Mouse (Mus musculus): ENCODE data around the gene Epop. TPM values are rescaled to one million over a fixed set of nuclear protein-coding genes. Genes with fewer than 3 reads are reported as not detected.

Epop gene
- total RNA-seq (2014; fragmentation: Nextera tagmentation) (2.6 and 2.9 TPM in 2 replicates), total RNA-seq (2017) (0.61 and 2.6 TPM in 2 replicates)

GRCm38 (mm10) chr11:97629576-97629975 lies at the start of gene Epop:
Gene Epop (minus strand): TSS chr11:97629702.
- ATAC-seq (replicated peaks; ENCODE audit: low FRiP score, low TSS enrichment, poor library complexity, severe bottlenecking): peak; percentile 77

GRCm38 (mm10) chr11:97678301-97678700 lies 48.8 kb upstream of the Epop start:
- ATAC-seq (replicated peaks; ENCODE audit: low FRiP score, low TSS enrichment, poor library complexity, severe bottlenecking): no peak

GRCm38 (mm10) chr11:97677842-97678241 lies 48.3 kb upstream of the Epop start:
- ATAC-seq (replicated peaks; ENCODE audit: low FRiP score, low TSS enrichment, poor library complexity, severe bottlenecking): no peak

GRCm38 (mm10) chr11:97677381-97677780 lies 47.9 kb upstream of the Epop start:
- ATAC-seq (replicated peaks; ENCODE audit: low FRiP score, low TSS enrichment, poor library complexity, severe bottlenecking): no peak

- ATAC-seq (replicated peaks; ENCODE audit: low FRiP score, low TSS enrichment, poor library complexity, severe bottlenecking): no peak
These were observed 46.7 kb upstream of the Epop start for GRCm38 (mm10) chr11:97676050-97676754.

GRCm38 (mm10) chr11:97673148-97673547 lies 43.6 kb upstream of the Epop start:
- no peak for ATAC-seq (replicated peaks; ENCODE audit: low FRiP score, low TSS enrichment, poor library complexity, severe bottlenecking)

GRCm38 (mm10) chr11:97671177-97671527 lies 41.6 kb upstream of the Epop start:
- ATAC-seq (replicated peaks; ENCODE audit: low FRiP score, low TSS enrichment, poor library complexity, severe bottlenecking): no peak

- no peak for ATAC-seq (replicated peaks; ENCODE audit: low FRiP score, low TSS enrichment, poor library complexity, severe bottlenecking)
These were observed 41.0 kb upstream of the Epop start for GRCm38 (mm10) chr11:97670234-97671176.

- ATAC-seq (replicated peaks; ENCODE audit: low FRiP score, low TSS enrichment, poor library complexity, severe bottlenecking): no peak
These were observed 40.3 kb upstream of the Epop start for GRCm38 (mm10) chr11:97669829-97670228.

- no peak for ATAC-seq (replicated peaks; ENCODE audit: low FRiP score, low TSS enrichment, poor library complexity, severe bottlenecking)
These were observed 39.8 kb upstream of the Epop start for GRCm38 (mm10) chr11:97669268-97669667.

GRCm38 (mm10) chr11:97668160-97668559 lies 38.7 kb upstream of the Epop start:
- ATAC-seq (replicated peaks; ENCODE audit: low FRiP score, low TSS enrichment, poor library complexity, severe bottlenecking): no peak

GRCm38 (mm10) chr11:97666794-97667193 lies 37.3 kb upstream of the Epop start:
- ATAC-seq (replicated peaks; ENCODE audit: low FRiP score, low TSS enrichment, poor library complexity, severe bottlenecking): no peak

- ATAC-seq (replicated peaks; ENCODE audit: low FRiP score, low TSS enrichment, poor library complexity, severe bottlenecking): no peak
These were observed 36.7 kb upstream of the Epop start for GRCm38 (mm10) chr11:97666221-97666620.

GRCm38 (mm10) chr11:97665431-97665830 lies 35.9 kb upstream of the Epop start:
- ATAC-seq (replicated peaks; ENCODE audit: low FRiP score, low TSS enrichment, poor library complexity, severe bottlenecking): no peak

- no peak for ATAC-seq (replicated peaks; ENCODE audit: low FRiP score, low TSS enrichment, poor library complexity, severe bottlenecking)
These were observed 35.3 kb upstream of the Epop start for GRCm38 (mm10) chr11:97664771-97665240.

- ATAC-seq (replicated peaks; ENCODE audit: low FRiP score, low TSS enrichment, poor library complexity, severe bottlenecking): no peak
These were observed 34.8 kb upstream of the Epop start for GRCm38 (mm10) chr11:97664339-97664665.

GRCm38 (mm10) chr11:97663528-97664338 lies 34.2 kb upstream of the Epop start:
- ATAC-seq (replicated peaks; ENCODE audit: low FRiP score, low TSS enrichment, poor library complexity, severe bottlenecking): no peak

- no peak for ATAC-seq (replicated peaks; ENCODE audit: low FRiP score, low TSS enrichment, poor library complexity, severe bottlenecking)
These were observed 33.5 kb upstream of the Epop start, which contains the start of gene Mllt6 for GRCm38 (mm10) chr11:97662893-97663527. Gene Mllt6 (plus strand): TSS chr11:97663414.

- no peak for ATAC-seq (replicated peaks; ENCODE audit: low FRiP score, low TSS enrichment, poor library complexity, severe bottlenecking)
These were observed 32.8 kb upstream of the Epop start for GRCm38 (mm10) chr11:97662207-97662892.

Measured in megakaryocyte-erythroid progenitor cell, adult 5-6 weeks (primary cell).